Mouse (Mus musculus): ENCODE results near the gene Tmem169.
A peak's percentile ranks its signal among the peaks of the same experiment; 100 is the strongest.
"Not testable (repeated sequence)": the region's sequence is repeated elsewhere in the genome, so short reads cannot be mapped to it uniquely, and the experiment has no call there.

Tmem169 gene

GRCm38 (mm10) chr1:72283992-72284485, at the start of gene Tmem169, which contains the start of gene Pecr:
TSS of gene Tmem169 (plus strand) at chr1:72284369.
TSS of gene Pecr (minus strand) at chr1:72284314.
- DNase-seq, result peak; percentile 95

DNA sequence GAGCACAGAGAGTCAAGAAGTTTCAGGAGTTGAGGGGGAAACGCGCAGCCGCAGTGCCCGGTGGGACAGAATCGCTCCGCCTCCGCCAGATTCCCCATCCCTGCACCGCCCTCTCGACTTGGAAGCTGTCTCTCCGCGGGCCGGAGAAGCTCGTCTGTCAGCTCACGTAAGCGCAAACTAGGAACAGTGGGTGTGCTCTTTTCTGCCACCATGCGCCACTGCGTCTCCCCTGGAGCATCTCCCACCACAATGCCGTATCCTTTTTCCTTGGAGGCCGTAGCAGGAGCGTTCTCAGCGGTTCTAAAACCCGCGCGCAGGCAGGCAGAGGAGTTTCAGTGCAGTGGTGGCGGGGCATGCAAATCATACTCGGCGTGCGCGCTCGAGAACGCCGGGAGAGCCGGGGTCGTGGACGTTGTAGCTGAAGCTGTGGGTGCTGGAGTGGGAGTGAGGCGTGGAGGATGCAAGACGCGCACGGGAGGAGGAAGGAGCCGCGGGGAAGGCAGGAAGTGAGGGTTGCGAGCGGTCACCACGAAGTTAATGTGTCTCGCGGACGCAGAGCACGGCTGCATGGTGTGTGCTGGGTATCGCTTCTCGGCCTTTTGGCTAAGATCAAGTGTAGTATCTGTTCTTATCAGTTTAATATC, 47.7 kb upstream of the Tmem169 start:
- peak; percentile 86 for DNase-seq

DNA sequence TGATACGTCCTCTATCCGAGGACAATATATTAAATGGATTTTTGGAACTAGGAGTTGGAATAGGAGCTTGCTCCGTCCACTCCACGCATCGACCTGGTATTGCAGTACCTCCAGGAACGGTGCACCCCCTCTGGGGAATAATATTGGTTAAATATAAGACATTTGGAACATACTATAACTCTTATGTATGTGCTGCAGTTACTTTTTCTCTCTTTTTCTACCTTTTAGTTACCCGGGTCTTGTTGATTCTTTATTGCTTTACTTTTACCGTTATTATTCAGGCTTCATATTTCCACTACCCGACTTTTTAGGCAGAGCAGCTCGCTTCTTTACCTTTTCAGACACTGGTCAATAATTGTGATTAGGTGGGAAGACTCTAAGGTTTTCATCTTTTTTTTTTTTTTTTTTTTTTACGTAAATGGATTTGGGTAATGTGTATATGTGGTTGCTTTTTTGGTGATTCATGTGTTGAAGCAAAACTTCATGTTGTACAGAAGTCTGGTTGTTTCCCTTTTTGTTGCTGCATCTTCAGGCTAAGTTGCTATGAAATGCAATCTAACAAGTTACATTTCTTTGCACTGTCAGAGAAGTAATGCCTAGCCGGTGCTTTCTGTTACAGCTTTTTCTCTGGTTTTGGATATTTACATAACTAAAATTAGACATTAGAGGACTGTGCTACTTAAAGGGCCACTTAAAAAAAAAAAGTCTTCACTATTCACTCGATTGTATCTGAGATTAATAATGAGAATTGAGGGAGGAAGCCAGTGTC, 47.0 kb upstream of the Tmem169 start:
- DNase-seq, result peak; percentile 55

- no peak for DNase-seq
Measured at GRCm38 (mm10) chr1:72238016-72238580, 46.1 kb upstream of the Tmem169 start.

DNA sequence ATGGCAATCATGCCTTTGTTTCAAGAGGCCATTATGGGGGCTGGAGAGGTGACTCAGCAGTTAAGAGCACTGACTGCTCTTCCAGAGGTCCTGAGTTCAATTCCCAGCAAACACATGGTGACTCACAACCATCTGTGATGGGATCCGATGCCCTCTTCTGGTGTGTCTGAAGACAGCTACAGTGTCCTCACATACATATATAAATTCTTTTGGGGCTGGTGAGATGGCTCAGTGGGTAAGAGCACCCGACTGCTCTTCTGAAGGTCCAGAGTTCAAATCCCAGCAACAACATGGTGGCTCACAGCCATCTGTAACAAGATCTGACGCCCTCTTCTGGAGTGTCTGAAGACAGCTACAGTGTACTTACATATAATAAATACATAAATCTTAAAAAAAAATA, 45.1 kb upstream of the Tmem169 start:
- not testable (repeated sequence) for DNase-seq

DNA sequence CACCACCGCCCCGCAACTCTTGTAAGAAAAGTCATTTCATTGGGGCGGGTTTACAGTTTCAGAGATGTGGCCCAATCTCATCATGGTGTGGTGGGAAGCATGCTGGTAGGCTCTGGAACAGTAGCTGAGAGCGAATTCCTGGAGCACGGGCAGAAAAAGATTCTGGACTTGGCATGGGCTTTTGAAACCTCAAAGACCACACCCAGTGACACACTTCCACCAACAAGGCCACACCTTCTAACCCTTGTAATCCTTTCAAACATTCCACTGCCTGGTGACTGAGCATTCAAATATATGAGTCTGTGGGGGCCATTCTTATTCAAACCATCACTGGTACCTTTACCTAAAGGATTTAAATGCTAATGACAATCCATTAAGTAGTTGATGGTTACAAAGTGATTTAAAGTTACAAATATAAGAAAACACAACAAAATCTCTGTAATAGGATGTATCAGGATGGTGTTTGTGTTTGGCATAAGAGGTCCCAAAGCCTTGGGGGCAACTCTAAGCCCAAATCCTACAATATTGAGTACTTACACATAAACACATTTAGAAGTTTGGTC, 41.5 kb upstream of the Tmem169 start:
- peak; percentile 27 for DNase-seq

- peak; percentile 97 for DNase-seq
Measured at GRCm38 (mm10) chr1:72243656-72244316, 40.4 kb upstream of the Tmem169 start.

DNA sequence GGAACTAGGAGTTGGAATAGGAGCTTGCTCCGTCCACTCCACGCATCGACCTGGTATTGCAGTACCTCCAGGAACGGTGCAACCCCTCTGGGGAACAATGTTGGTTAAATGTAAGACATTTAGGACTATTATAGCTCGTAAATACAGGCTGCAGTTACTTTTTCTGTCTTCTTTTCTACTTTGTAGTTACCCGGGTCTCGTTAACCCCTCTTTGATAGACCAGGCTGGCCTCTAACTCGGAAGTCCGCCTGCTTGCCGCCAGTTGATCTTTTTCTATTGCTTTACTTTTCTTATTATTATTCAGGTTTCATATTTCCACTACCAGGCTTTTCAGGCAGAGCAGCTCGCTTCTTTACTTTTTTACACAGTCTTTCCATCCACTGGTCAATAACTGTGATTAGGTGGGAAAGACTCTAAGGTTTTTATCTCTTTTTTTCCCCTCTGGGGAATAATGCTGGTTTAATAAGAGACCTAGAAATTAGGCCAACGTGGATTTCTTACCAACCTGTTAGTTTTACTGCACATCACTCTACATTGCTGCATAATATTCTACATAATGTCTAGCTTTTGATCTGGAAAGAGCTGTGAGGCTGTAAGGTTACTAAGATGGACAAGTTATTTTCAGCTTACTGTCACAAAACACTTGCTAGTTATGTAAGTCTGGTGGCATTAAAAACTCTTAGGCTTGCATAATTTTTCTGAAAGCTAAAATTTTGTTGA, 39.7 kb upstream of the Tmem169 start:
- DNase-seq, result no peak

DNA sequence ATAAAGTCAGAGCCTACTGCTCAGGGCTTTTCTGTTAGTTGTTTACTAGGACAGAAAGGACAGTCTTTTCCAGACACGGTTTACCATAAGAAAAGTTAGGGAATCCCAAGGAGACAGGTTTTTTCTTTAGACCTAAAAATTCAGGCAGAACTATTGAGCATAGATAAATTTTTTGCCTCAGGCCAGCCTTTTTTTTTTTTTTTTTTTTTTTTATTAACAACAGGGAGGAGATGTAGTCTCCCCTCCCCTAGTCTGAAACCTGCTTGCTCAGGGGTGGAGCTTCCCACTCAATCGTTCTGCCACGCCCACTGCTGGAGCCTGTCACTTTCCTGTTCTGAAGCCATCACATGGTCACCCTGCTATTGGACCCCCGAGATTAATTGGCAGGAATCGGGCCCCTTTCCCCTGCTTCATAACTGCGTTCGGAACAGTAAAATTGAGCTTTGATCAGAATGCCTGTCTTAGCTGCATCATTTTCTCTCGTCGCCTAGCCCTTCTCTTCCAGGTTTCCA, 35.9 kb upstream of the Tmem169 start:
- DNase-seq, result not testable (repeated sequence)

DNA sequence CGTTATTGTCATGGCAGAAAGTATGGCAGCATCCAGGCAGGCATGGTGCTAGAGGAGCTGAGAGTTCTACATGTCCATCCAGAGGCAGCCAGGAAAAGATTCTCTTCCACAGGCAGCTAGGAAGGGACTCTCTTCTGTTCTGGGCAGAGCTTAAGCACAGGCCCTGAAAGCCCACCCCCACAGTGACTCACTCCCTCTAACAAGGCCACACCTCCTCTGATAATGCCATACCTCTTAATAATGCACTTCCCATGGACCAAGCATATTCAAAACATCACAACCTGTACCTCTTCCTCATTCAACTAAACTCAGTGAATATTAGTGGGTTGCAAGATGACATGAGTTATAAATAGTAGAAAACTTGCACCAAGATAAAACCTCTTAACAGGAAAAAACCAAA, 32.4 kb upstream of the Tmem169 start:
- DNase-seq, result no peak

- peak; percentile 58 for DNase-seq
Measured at GRCm38 (mm10) chr1:72253881-72254491, 30.2 kb upstream of the Tmem169 start.

DNA sequence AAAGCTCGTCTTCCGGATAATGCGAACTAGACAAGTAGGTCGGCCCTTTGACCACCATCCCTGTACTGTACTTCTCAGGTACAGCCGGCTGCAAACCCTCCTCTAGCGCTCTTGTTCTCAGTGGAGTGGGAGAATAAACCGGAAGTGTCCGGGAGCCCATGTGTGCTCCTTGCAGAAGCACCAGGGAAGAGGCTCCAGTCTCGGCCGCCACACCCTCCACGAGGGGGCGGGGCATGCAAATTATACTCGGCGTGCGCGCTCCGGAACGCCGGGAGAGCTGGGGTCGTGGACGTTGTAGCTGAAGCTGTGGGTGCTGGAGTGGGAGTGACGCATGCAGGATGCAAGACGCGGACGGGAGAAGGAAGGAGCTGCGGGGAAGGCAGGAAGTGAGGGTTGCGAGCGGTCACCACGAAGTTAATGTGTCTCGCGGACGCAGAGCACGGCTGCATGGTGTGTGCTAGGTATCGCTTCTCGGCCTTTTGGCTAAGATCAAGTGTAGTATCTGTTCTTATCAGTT, 29.6 kb upstream of the Tmem169 start:
- peak; percentile 89 for DNase-seq

GRCm38 (mm10) chr1:72255062-72255853, 28.9 kb upstream of the Tmem169 start:
- DNase-seq, result peak; percentile 70

DNA sequence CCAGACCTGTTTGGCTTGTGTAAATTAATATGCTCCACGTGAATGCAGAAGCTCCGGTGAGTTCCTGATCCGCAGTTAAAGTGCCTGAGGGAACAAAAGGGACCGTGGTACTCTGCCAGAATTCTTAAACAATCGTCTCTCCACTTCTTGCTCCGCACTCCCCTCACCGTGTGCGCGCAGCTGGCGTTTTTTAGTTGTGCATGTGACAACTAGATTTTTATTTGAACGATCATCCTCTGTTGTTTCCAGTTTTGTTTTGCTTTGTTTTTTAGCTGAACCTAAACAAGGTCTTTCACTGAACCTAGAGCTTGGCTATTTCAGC, 28.4 kb upstream of the Tmem169 start:
- peak; percentile 30 for DNase-seq

GRCm38 (mm10) chr1:72256381-72257256, 27.6 kb upstream of the Tmem169 start:
- peak; percentile 57 for DNase-seq

DNA sequence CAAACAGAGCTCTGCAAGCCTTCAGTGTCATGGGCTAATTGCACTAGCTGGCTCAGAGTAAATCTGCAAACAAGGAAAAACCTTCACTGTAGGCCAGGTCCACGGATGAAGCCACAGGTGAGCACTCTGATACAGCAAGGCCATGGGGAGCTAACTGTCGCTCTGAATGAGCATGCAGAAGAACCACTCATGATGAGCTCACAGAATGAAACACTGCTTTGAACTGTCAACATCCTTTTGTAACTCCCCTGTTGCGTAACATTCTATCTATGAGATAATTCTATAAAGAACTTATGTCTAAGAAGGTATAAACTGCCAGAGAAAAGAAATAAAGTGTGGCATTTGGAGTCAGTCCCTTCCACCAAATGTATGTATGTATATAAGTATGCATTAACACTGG, 21.1 kb upstream of the Tmem169 start:
- no peak for DNase-seq

DNA sequence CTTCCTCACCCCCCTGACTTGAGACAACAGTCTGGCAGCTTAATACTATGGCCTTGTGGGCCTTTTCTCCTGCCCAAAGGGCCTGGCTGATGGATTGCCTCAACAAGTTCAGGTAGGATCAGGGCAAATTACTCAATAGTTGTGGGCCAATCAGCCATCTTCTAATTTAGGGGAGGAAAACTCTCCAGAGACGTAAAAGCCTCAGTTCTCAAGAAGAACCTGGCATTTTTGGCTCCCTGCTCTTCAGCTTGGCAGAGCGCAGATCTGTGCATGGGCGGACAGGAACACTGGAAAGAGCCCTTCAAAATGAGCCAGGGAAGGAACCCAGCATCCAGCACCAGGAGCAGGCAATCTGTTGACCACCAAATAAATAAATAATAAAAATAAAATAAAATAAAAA, 6.1 kb upstream of the Tmem169 start:
- DNase-seq, result no peak

- no peak for DNase-seq
Measured at GRCm38 (mm10) chr1:72282604-72283003, 1.6 kb upstream of the Tmem169 start.

DNA sequence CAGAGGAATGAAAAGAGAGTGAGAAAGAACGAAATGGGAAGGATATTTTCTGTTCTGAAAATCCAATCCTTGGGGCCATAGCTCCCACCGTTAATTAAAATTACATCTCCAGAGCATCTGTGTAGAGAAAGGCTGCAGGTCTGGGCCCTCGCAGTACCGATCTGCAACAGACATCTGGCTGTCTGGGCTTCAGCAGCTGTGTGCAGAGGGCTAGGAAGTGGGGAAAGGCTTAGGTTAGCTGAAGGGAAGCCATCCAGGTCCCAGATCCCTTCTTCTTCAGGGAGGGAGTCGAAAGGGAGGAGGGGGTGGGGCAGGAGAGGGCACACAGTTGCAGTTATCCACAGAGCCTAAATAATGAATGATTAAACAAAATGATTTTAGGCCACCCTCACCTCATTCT, 370 bp downstream of the Tmem169 start:
- DNase-seq, result no peak

- peak; percentile 18 for DNase-seq
Measured at GRCm38 (mm10) chr1:72286904-72287303, 2.7 kb downstream of the Tmem169 start.

Data from cerebellum, adult 9-11 months (tissue).